Mouse (Mus musculus) liver, embryonic 14.5 days (tissue): Measurements from ENCODE around the gene Commd4.

Source experiments
- CTCF ChIP-seq: IDR thresholded peaks from 2 replicates; pipeline ENCODE4 v1.5.1; 2016; ENCODE audit warnings: antibody characterized with exemption, low read depth, control low read depth
- EP300 ChIP-seq: IDR thresholded peaks from 2 replicates; pipeline ENCODE4 v1.6.1; 2016; ENCODE audit warnings: antibody characterized with exemption, low read depth

- no peak for TF ChIP-seq EP300
- TF ChIP-seq CTCF = no peak
These were observed 40.8 kb downstream of the Commd4 start for GRCm38 (mm10) chr9:57117261-57117755.
